Mouse (Mus musculus) urinary bladder, postnatal 10 days (tissue): Measurements from ENCODE around the gene Rab14.
A peak's percentile ranks its signal among the peaks of the same experiment; 100 is the strongest.

Source experiments
- DNase-seq: peaks from one replicate; pipeline ENCODE4 v3.0.0; 2022; ENCODE audit warnings: low spot score

Gene Rab14

DNA sequence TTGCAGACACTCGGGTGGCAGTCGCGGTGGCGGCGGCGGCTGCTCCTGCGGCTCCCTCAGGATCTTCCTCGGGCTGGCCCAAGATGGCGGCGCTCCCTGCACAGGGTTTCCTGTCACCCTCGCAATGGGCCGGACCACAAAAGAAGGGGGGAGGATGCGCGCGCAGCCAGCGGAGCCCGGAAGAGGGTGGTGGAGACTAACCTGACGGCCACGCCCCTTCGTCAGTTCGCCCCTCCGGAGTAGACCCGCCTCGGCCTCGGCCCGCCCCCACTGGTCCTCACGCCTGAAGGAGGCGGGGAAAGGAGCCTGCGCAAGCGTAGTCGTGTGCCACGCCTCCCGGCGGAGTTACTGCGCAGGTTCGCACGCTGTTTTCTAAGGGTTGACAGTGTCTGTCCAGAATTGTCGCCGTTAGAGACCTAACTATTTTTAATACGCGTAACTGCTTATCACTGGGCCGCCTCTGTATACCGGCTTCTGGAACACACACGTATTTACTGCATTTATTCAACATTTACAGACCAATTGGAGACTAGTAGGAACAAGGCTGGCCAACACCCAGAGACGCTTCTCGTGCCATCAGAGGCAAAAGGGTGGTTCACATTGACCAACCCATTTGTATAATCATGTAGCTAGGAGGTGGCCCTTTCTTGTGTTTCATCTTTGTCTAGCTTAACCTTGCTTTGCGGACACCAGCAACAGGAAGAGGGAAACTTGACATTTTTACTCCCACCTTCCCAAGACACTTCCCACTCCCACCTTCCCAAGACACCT lies at the start of gene Rab14:
Gene Rab14 (minus strand): TSS at position 223 of the 771 bp plus-strand sequence.
- DNase-seq: peak; percentile 100

DNA sequence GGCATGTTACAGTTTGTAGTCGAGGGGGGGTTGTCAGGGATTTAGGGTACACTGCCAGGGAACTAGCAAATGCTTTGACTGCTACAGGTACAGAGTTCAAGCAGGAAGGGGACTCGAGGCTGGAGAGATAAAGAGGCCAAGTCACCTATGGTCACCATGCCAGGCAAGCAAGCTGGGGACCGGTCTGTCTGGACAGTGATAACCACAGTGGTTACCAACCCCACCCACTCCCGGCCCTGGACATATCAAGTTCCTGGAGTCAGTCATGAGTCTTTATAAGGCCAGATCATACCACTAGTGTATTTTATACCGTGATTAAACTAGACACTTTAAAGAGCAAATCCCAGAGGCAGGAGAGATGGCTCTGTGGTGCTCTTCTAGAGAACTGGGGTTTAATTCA lies 46.8 kb upstream of the Rab14 start:
- no peak for DNase-seq

DNA sequence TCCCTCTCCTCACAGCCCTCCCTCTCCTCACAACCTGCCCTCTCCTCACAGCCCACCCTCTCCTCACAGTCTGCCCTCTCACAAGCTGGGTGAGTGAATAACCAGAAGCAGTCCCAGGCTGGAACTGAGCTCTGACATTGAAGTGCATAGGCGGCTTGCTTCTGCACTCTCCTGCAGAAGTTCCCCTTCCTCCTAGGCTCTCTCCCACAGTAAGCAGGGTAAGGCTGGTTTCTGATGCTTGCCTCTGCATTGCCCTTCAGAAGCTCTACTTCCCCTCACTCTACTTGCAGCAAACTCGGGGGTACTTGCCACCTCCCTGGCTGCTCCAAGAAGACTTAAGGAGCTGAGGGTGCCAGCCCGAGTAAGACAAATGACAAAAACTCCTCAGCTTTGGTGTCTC lies 43.3 kb upstream of the Rab14 start:
- DNase-seq: no peak

GRCm38 (mm10) chr2:35235021-35235420 lies 34.1 kb upstream of the Rab14 start:
- DNase-seq: no peak

- no peak for DNase-seq
Observed at GRCm38 (mm10) chr2:35233898-35234297, 33.0 kb upstream of the Rab14 start.

DNA sequence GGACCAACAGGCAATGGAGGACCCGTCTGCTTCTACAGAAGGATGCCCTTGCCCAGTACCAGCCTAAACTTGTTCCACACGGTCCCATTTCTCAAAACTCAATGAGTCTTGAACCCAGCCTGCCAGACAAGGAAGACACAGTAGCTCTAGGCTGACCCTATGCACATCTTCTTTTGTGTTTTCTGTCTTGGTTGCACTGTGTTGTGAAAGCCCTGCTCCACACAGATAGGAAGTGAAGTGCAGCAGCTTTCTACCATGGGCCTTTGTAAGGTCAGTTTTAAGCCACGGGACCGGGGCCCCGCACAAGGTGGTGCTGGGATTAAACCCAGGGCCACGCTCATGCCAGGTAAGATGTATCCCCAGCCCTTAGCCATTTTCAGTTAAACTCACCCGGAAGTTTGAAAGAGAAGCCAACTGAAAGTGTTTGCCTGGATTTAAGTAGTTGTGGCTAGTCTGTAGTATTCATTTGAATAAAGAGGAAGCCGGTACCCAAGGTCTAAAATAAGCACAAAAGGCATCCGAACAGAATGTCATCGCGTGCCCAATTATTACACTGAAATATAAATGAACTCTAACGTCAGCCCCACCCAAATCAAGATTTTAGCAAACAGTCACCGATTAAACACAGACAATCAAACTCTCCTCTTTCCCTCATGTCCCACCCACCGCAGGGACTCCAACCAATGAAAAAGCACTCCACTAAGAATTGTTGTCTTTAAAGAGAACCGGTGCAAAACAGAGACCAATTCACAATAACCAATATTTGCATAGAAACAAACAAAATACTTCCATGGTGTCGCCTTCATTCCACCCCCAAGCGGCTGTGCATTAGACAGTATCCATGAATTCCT lies 31.9 kb upstream of the Rab14 start:
- DNase-seq: no peak

DNA sequence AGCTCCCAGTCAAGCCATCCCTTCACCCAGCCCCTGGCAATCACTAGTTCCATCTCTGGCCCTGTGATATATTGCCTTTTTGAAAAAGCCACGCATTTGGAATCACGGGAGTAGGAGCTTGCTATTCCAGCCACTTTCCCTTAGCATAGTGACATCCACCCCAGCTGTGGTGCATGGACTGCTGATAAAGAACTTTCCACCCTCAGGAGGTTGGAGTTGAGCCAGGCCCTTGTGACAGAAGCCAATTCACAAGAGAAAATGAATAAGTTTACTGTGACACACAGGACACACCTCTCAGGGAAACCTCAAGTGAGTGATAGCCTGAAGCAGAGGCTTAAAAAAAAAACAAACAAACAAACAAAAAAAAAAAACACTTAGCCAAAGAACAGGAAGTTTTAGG lies 31.0 kb upstream of the Rab14 start:
- no peak for DNase-seq

DNA sequence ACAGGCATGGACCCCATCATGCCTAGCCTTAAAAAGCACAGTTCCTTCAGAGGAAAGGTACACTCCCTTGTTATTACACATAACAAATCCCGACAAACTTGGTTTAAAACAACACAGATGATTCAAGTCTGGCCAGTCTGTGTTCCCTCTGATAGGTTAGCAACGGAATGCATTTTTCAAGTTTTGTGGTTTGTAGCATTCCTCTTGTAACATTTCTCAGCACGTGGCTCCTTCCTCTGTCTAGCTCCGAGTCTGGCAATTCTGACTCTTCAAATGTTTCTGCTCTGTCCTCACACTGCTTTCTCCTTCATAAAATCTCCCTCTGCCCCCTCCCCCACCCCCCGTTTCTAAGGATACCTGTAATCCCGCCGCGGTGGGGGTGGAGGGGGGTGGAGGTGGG lies 29.3 kb upstream of the Rab14 start:
- no peak for DNase-seq

- no peak for DNase-seq
Observed at GRCm38 (mm10) chr2:35228145-35228544, 27.2 kb upstream of the Rab14 start.

- no peak for DNase-seq
Observed at GRCm38 (mm10) chr2:35224285-35224684, 23.4 kb upstream of the Rab14 start.

DNA sequence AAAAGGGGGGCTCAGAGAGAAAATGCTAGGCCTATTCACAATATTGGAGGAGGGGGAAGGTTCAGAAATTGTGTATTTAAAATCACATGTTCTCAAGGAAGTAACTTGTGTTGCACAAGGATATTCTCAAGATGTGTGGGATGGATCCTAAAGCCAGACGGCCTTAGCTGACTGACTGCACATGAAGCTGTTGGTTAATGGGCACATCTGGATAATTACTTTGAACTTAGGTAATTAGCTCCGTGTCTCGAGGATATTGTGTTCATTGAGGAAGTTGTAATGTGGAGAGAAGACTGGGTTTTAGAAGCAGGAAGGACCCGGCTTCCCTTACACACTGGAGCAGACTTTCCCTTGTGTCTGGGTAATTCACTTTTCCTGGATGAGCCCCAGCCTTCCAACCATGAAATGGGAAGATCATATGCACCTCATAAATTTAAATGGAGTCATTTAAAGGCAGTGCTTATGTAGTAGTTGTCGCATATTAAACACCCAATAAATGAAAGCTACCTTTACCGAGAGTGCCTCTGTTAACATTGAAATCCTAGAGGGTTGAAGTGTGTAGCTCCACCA lies 22.0 kb upstream of the Rab14 start:
- no peak for DNase-seq

DNA sequence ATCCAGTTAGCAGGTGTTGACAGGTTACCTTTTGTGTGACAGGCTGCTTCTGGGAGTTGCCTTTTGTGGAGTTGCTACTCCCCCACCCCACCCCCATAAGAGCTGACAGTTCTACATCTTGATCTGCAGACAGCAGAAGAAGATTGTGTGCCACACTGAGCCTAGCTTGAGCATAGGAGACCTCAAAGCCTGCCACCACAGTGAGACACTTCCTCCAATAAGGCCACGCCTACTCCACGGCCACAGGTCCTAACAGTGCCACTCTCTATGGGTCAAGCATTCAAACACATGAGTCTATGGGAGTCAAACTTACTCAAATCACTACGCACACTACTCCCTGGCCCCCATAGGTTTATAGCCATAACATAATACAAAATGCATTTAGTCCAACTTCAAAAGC lies 17.8 kb upstream of the Rab14 start:
- no peak for DNase-seq

DNA sequence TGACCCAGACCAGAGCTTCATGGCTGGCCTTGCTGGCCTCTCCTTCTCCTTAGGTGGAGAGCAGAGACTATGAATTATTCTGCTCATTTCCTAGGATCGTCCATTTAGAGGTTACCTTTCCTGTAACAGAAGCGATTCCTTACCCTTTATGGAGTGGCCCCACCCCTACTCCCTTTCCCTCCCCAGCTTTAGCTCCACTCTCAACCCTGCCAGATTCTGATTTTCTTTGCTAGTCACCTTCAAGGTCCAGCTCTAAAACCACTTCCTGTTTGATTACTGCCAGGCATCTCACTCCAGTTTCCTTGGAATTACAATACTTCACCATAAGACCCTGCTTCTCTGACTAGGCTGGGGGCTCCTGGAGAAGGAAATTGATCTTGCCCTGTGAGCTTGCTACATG lies 15.8 kb upstream of the Rab14 start:
- no peak for DNase-seq

- no peak for DNase-seq
Observed at GRCm38 (mm10) chr2:35215363-35215762, 14.4 kb upstream of the Rab14 start.

GRCm38 (mm10) chr2:35214881-35215358 lies 14.0 kb upstream of the Rab14 start:
- DNase-seq: peak; percentile 45

DNA sequence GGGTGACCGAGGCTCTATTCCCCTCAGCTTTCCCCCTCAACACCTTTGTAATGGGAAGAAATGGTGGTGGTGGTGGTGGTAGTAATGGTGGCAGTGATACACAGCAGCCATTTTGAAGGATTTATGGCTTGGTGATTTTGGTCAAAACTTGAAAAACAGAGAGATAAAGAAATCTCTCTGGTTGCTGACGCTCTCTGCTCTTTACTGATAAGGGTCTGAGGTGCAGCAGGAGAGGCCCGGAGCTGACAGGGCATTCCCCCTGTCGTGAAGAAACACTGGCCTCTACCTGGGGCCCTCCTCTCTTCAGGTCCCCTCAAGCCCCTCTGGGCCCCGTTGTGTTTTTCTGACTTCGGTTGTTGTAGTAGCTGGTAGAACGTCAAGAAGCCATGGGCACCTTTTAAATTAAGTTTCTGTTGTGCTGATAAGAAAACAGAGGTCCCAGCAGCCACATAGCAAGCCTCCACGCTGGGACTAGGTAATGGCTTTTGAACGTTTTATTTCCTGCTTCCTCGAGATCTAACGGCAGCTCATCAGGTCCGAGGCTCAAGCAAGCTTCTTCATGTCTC lies 12.5 kb upstream of the Rab14 start:
- DNase-seq: no peak

- DNase-seq: no peak
Observed at GRCm38 (mm10) chr2:35211681-35212080, 10.8 kb upstream of the Rab14 start.

GRCm38 (mm10) chr2:35208931-35209665 lies 8.2 kb upstream of the Rab14 start:
- no peak for DNase-seq

DNA sequence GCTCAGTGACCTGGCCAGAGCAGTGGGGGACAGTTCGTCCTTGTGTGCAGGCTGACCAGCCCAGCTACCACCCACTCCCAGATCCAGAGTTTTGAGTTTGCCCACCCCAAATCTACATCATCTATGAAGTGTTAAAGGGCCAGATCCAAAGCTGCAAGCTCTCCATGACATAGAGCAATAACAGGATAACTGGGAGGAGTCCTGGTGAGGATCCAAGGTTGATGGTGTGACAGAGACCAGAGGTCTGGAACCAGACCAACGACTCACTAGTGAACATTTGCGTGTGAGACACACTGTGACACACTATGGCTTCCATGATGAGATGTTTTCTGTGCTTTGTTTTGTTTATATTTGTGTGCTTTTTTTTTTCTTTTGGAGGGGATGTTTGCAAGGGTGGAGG lies 7.1 kb upstream of the Rab14 start:
- no peak for DNase-seq

GRCm38 (mm10) chr2:35206761-35207160 lies 5.8 kb upstream of the Rab14 start:
- no peak for DNase-seq

DNA sequence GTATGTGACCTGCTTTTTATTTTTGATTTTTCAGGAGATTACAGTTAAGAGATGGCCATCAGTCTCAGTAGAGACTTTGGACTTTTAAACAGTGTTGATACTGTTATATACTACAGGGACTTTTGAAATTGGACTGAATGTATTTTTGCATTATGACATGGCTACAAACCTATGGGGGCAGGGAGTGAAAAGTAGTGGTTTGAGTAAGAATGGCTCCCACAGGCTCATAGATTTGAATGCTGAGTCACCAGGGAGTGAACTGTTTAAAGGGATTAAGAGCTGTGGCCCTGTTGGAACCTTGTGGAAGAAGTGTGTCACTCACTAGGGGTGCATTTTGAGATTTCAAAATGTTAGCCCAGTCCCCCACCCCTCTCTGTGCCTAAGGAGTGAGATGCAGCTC lies 2.8 kb upstream of the Rab14 start:
- no peak for DNase-seq
